Mouse (Mus musculus): ENCODE results near the gene Dlg2.

The Dlg2 gene

DNA sequence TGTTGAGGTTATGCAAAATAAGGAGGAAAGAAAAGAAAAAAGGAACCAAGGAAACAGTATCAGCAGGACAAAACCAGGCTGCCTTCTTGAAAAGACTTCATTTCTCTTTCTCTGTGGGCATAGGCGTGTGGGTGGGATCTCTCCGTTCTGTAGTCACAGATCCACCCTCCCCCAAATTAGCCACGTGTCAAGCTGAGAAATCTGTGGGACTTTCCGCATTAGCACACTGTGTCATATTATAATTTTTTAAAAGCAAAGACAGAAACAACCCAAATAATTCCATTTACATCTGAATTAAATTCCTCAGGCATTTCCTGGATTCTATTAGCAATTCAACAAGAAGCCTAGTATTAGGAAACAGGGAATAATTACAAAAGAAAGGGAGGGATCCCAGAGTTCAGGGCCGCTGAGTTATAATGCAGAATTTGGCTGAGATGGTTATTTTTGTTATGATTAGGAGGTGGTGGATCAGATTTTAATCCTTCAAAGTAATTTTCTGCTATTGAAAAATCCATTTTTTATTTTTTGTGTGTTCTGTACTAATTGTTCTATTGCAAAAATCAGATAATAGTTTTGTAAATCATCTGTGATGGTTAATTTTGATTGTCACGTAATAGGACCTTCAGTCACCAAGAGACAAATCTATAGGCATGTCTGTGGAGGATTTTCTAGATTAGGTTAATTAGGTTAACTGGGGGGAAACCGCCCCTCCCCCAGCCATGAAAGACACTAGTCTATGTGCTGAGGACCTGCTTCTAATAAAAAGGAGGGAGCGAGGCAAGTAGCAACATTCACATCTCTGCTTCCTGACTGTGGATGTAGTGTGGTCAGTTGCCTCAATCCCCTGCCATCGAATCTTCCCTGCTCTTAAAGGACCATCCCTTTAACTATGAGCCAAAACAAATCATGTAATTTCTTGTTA lies 63.3 kb downstream of the Dlg2 start:
- ATAC-seq (ENCODE audit: insufficient number of reproducible peaks, low FRiP score, low TSS enrichment), result no peak

DNA sequence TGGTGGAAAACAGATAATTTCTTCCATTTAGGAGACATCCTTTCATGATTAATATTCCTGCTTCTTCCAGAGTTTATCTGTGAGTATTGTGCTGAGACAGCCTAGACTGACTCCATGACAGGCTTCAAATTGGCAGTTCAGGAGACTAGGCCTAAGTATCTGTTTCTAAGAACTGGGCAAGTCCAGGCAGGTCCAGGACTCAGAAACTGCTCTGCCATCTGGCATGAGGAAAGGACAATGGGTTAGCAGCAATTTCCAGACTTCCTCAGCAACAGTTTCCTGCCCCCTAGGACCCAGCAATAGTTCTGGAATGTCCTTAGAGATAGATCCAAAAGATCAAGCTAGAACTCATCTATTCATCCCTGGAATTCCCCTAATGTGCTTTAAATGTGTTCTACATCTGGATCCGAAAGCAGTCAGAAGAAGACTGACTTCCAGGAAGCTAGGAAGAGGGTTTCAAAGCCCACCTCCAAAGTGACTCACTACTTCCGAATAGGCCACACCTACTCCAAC lies 64.4 kb downstream of the Dlg2 start:
- no peak for ATAC-seq (ENCODE audit: insufficient number of reproducible peaks, low FRiP score, low TSS enrichment)

DNA sequence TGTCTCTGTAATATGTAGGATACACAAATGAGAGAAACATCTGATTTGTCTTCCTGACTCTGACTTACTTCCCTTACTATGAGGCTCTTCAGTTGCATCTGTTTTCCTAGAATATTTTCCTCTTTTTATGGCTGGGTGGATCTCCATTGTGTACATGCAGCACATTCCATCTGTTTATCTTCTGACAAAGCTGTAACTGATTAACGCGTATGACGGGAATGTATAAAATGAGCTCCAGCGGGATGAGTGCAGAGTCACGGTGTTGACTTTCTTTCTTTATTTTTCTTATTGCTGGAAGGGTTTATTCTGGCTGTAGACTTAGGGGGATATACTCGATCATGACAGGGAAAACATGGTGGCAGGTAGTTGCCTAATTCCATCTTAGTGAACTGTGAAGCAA lies 76.9 kb downstream of the Dlg2 start:
- ATAC-seq (ENCODE audit: insufficient number of reproducible peaks, low FRiP score, low TSS enrichment), result no peak

DNA sequence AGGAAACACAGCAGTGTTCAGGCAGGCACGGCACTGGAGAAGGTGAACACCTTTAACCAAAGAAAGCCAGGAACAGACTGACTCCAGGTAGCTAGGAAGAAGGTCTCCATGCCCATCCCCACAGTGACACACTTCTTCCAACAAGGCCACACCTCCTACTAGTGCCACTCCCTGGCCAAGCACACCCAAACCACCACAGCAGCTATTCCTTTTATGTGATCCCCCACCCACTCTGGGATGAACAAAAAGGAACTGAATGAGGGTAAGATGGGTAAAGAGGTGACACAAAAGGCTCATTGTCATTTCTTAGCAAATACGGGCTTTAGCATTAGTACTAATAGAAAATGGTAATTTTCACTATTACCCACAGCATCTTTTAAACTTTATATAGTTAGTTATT lies 77.9 kb downstream of the Dlg2 start:
- no peak for ATAC-seq (ENCODE audit: insufficient number of reproducible peaks, low FRiP score, low TSS enrichment)

DNA sequence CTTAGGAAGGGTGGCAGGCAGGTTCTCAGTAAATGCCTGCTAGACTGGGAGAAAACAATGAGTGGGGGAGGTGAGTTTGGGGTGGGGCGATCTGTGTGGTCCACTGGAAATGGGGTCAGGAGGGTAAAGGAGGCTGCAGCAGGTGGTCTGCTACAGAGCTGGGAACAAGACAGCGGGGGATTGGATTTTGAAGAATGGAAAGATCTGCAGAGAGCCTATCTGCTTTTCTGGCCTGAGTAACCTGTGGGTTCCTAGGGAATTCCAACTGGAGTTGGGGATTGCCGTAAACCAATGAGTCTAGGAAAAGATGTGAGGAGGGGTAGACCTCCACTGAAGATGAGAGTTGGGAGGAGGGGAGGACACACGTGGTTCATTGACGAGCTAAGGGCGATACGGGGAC lies 92.7 kb downstream of the Dlg2 start:
- no peak for ATAC-seq (ENCODE audit: insufficient number of reproducible peaks, low FRiP score, low TSS enrichment)

DNA sequence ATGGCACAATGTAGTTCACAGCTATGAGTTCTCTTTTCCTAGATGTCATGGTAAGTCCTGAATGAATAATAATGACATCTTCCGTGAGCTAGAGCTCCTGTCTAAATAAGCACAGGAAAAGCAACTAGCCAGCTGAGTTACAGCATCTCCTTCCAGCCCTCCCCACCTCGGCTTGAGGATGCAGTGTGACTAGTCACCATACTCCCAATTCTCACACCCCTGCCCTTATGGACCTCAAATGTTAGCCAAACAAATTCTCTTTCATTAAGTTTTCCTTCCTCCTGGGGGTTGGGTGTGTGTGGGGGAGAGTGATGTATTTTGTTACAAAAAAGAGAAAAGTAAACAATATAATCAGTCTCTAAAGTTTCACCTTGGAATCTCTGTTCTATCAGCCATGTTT lies 111.3 kb downstream of the Dlg2 start:
- no peak for ATAC-seq (ENCODE audit: insufficient number of reproducible peaks, low FRiP score, low TSS enrichment)

DNA sequence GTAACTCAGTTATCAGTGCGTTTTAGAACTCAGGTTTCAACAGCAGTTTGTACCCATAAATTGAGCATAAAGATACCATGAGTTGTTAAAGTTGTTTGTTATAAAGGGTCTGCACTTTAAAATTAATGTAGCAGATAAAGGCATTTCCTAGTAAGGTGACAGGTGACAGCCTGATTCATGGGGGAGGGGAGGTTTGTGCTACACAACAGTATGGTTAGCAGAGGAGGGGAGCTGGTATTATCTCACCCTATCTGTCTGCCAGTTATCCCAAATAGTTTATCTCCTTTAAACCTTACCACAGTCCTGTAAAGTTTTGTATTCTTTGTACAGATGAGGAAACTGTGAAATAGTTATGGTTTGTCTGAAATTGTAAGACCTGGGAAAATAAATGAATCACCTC lies 111.8 kb downstream of the Dlg2 start:
- no peak for ATAC-seq (ENCODE audit: insufficient number of reproducible peaks, low FRiP score, low TSS enrichment)

DNA sequence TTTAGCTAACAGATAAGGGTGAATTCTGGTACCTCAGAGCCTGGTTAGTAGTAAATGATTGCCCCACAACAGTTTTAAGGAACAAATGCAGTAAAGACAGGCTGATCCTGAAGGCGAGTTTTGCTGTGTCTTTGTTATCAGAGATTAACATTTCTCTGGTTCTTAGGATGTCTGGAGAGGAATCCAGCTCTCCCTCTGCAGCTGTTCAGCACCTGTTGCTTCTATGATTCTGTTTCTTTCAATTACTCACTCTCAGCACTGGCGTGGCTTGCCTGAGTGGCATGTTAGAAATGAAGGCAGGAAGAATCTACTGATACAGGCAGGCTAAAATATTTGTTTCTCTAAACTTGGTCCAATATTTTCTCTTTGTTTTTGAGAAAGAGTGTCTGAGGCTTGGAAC lies 133.3 kb downstream of the Dlg2 start:
- ATAC-seq (ENCODE audit: insufficient number of reproducible peaks, low FRiP score, low TSS enrichment), result no peak

DNA sequence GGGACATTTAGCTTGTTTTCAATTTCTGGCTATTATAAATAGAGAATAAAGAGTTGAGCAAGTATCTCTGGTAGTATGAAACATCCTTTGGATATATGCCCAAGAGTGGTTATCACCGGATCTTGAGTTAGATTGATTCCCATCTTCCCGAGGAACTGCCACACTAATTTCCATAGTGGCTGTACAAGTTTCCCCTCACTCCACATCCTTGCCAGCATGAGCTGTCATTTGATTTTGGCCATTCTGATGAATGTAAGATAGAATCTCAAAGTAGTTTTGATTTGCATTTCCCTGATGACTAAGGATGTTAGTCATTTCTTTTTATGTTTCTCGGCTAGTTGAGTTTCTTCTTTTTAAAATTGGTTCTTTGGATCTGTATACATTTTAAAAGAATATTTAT lies 154.1 kb downstream of the Dlg2 start:
- no peak for ATAC-seq (ENCODE audit: insufficient number of reproducible peaks, low FRiP score, low TSS enrichment)

DNA sequence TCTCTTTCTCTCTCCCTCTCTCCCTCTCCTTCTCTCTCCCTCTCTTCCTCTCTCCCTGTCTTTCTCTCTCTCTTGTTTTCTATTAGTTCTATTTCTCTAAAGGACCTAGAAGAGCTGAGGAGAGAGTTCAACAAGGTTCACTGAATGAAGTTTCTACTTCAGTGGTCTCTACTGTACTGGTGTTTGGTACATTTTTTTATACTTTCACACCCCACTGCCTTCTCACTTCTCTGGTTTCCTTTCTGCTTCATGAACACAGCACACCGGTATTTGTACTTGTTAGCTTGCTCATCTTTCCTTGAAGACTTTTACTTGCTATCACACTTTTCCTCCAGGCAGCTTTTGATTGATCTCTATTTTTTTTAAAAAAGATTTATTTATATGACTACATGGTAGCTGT lies 173.0 kb downstream of the Dlg2 start:
- no peak for ATAC-seq (ENCODE audit: insufficient number of reproducible peaks, low FRiP score, low TSS enrichment)

DNA sequence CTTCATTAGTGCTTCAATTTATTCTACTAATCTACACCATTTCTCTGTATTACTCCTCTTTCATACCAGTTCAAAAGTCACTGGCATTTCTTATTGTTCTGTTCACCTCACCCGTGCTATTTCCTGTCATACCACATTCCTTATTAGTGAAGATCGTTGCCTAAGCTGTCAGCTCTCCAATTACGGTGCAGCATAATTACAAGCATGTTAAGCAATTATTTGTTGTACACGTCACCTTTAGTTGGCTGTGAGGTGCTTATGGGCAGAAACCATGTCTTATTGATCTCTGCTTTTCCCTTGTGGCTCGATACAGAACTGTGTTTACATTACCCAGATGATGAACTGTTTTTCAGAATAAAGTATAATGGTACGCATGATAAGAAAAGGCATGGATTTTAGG lies 174.7 kb downstream of the Dlg2 start:
- ATAC-seq (ENCODE audit: insufficient number of reproducible peaks, low FRiP score, low TSS enrichment), result no peak

DNA sequence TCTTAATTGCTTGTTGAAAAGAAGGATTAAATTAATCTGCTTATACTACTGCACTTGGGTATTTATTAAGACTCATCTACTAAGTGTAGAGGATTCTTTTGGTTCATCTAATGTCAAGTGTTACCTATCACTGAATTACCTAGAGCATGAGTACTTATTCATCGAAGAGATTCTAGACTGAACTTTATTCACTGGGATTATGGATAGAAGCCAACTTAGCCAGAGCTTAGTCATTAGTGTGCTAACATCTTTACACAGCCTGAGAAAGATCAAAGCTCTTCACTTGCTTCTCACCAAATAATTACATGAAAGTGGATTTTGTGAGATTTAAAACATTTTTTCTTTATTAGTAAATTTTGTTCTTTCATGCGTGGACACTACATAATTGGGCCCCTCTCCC lies 175.1 kb downstream of the Dlg2 start:
- no peak for ATAC-seq (ENCODE audit: insufficient number of reproducible peaks, low FRiP score, low TSS enrichment)

DNA sequence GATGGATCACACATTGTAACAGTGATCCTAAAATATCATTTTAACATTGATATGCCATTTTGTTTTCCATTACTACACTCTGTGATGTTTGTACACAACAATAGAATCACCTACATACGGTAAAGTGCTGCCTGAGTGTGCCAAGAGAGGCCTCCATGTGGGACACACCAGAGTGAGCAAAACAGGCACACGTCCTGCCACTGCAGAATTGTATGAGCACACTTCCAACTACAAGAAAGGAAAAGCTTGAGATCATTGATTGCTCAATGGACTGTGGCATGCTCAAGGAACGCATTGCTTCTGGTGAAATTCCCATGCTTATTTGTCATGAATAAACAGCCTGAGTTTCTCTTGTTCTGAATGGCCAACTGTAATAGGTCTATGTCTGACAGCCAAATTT lies 182.1 kb downstream of the Dlg2 start:
- ATAC-seq (ENCODE audit: insufficient number of reproducible peaks, low FRiP score, low TSS enrichment), result no peak

DNA sequence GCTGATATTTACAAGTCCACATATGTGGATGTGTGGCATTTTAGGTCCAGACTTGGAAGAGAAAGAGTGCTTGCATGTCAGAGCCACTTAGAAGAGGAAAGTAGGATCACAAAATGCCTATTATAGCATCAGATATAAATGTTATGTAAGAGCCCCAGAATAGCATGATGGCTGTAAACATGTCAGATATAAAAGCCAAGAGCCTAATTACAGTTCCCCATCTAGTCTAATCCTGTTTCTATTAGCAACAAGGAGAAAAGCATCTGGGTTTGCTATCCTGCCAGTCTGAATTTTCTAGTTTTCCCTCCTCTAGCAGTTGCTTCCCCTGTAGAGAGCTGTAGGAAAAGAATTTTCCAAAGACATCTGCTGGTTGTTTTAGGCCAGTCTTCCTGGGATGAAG lies 217.6 kb downstream of the Dlg2 start:
- peak; percentile 65; the same call in 1 of the 2 replicates for ATAC-seq (ENCODE audit: insufficient number of reproducible peaks, low FRiP score, low TSS enrichment)

DNA sequence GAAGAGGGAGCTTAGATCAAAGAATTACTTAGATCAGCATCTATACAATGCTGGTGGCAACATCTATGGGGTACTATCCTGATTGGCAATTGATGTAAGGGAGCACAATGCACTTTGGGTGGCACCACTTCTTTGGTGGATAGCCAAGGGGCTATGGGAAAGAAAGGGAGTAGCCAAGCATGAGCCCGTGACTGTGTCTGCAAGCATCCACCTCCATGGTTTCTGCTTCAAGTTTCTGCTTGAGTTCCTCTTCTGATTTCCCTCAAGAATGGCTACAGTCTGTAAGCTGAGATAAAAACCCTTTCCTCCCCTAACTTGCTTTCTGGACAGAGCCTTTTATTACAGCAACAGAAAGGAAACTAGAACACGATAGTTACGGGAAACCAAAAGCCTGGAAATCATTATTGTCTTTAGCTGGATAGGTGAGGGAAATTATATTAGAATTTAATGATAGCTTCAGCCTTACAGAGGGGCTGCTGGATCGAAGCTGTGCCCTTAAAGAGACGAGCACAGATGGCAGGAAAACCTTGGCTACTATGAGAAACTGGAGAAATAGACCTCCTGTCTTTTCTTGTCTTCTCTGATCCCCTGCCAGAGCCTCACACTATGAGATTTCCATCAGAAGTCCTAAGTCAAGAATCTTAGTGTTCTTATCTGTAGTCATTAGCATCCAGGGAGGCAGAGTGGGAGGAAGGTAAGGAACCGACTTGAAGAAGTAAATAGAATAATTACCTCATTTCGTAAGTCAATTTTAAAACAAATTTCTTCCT lies 219.9 kb downstream of the Dlg2 start:
- ATAC-seq (ENCODE audit: insufficient number of reproducible peaks, low FRiP score, low TSS enrichment), result no peak

DNA sequence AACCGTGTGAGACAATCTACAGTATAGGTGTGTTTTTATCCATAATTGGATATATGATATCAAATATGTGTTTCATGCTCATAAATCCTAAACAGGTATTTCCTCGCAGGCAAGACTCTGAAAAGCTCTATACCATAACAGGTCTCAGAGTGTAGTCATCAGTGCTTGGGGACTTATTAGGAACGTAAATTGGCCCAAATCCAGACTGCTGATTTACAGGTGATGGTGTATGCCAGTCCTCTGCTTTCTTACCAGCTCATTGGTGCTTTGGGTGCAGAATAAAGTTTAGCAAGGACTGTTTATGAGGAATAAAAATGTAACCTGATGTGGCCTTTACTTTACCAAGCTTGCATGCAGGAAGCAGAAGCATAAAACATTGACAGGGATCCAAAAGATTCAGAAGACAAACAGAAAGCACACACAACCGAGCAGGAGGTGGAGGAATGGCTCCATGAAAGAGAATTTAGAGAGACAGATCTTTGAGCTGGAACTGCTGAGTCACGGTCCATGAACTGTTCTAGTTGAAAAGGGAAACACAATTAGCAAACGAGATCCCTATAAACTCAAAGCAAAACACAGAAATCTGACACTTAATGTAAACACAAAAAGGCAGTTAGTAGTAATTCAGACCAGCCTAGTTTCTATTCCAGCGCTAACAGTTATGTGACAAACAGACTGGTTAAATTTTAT lies 226.8 kb downstream of the Dlg2 start:
- no peak for ATAC-seq (ENCODE audit: insufficient number of reproducible peaks, low FRiP score, low TSS enrichment)

DNA sequence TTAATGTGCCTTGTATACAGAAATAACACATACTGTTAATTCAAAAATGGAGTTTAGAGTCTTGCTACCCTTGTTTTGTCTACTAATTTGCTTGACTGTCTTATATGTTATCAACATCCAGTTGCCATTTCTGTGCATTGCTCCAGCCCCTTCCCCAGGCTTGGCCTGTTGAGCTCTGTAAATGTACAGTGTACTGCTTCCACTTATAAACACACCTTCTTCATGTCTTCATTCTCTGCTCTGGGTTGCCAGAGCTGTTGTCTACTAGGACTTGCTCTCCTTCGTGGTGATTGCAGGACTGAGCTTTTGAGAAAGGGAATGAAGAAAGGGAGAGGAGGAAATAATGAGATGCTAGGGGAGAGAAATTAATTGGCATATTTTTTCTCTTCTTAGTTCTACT lies 227.5 kb downstream of the Dlg2 start:
- no peak for ATAC-seq (ENCODE audit: insufficient number of reproducible peaks, low FRiP score, low TSS enrichment)

DNA sequence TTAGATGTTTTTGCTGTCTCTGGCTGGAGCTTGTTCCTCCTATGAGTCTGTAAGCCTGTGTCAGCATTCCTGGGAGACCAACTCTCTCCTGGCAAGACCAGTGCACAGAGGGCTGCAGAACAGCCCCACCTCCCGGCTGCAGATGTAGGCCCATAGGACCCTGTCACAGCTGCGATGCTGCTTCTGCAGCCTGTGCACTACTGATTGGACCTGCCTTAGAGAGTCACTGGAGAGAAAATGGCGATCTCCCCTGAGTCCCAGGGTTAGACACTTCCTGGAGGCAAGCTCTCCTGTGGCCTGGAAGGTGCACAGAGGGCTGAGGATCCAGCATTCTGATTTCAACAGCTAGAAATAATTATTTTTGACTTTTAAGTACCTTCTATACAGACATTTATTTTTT lies 257.6 kb downstream of the Dlg2 start:
- ATAC-seq (ENCODE audit: insufficient number of reproducible peaks, low FRiP score, low TSS enrichment), result no peak

DNA sequence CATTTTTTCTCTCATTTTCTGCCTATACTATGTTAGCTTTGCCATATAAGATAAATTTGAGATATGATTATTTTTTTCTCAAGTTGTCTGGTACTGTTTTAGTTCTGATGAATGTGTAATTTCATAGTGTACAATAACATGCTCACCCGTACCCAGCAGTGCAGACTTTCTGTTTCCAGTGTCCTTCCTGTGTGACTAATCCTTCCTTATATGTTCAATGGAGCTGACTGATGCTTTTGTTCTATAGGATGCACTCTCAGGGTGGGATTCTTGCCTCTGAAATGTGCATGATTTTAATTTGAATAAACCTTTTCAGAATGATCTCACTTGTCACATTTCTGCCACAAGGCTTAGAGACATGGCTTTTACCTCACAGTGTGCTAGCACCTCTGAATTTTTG lies 259.9 kb downstream of the Dlg2 start:
- ATAC-seq (ENCODE audit: insufficient number of reproducible peaks, low FRiP score, low TSS enrichment), result no peak

DNA sequence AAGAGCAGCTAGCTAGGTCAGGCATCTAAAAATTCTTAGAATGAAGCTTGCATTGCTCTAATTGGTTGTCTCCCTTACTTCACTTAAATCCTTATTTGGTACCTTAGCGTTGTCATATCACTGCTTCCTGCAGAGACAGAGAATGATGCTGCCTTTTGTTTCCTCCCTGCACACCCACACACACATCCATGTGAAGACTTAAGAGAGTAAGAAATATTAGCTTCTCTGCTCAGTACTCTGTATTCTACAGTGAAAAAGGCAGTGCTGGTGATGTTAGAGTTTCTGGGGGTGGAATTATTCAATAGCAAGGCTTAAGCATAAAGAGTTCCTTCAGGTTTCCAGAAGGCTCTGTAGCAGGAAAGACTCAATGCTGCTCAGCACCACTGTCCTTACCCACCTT lies 272.2 kb downstream of the Dlg2 start:
- no peak for ATAC-seq (ENCODE audit: insufficient number of reproducible peaks, low FRiP score, low TSS enrichment)

DNA sequence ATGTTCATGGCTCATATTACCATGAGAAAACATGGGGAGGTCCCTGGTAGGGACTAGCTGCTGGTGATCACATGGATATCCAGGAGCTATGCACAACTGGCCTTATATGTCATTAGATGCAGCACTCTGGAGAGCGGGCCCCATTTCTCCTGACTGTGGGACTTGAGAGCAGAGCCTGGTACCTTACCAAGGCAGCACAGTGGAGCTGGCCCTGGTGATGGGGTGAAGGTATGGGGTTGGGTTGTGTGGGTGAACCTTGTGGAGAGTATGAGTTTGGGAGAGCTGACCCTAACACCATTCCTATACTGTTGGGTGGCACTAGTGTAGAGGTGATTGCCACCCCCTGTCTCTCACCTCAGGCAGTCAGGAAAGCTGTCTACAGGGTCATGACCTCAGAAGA lies 311.5 kb downstream of the Dlg2 start:
- peak; percentile 20; the same call in 1 of the 2 replicates for ATAC-seq (ENCODE audit: insufficient number of reproducible peaks, low FRiP score, low TSS enrichment)
